Mouse (Mus musculus) CH12.LX (cell line): ENCODE results near the gene Ptgis. TPM values are rescaled to one million over a fixed set of nuclear protein-coding genes. Genes with fewer than 3 reads are reported as not detected.

Experiments
- DNase-seq: peaks from one replicate; pipeline ENCODE4 v3.0.0-alpha.2; 2013; ENCODE audit errors: extremely low read depth
- H3K27ac ChIP-seq: 2 replicates; pipeline ENCODE4 v1.5.1; 2012; ENCODE audit warnings: low read depth, mild to moderate bottlenecking, control low read depth, moderate library complexity; ENCODE audit not compliant: insufficient read depth
- H3K27me3 ChIP-seq: replicated peaks from 2 replicates; pipeline ENCODE3; 2012; ENCODE audit warnings: inconsistent platforms
- H3K36me3 ChIP-seq, 2 experiments: replicated peaks in 1 of 2; 2 replicates each; pipeline versions ENCODE3 to v1.6.1; 2012; ENCODE audit warnings: inconsistent platforms in 1 of 2, low read length in 1 of 2, mild to moderate bottlenecking in 1 of 2, mixed read lengths in 1 of 2, moderate library complexity in 1 of 2; ENCODE audit not compliant: control insufficient read depth in 1 of 2, insufficient read depth in 1 of 2
- H3K4me1 ChIP-seq, 2 experiments: 2 replicates each; pipeline ENCODE4 v1.6.1; 2012; ENCODE audit warnings: inconsistent platforms in 1 of 2, moderate library complexity in 1 of 2; ENCODE audit not compliant: insufficient read depth in 2 of 2, control insufficient read depth in 1 of 2
- H3K4me2 ChIP-seq: 2 replicates; pipeline ENCODE4 v1.6.1; 2012; ENCODE audit warnings: low read depth, mild to moderate bottlenecking, control low read depth; ENCODE audit not compliant: poor library complexity, insufficient read depth, severe bottlenecking
- H3K4me3 ChIP-seq, 3 experiments: fragments of 150-350 bp in 1 of 3; sonication (generic) in 1 of 3; replicated peaks in 1 of 3; 2 replicates each; pipeline versions ENCODE3 to v1.5.1; 2011 to 2012; ENCODE audit warnings: low read depth in 2 of 3, low read length in 2 of 3, mild to moderate bottlenecking in 2 of 3, moderate library complexity in 2 of 3, control low read depth in 1 of 3, improper control_type of control experiment in 1 of 3, inconsistent platforms in 1 of 3, mixed read lengths in 1 of 3; ENCODE audit not compliant: poor library complexity in 1 of 3
- H3K79me2 ChIP-seq: replicated peaks from 2 replicates; pipeline ENCODE4 v1.6.1; 2012; ENCODE audit warnings: mild to moderate bottlenecking, moderate library complexity; ENCODE audit not compliant: control insufficient read depth, poor library complexity, insufficient read depth, severe bottlenecking; ENCODE audit errors: extremely low read depth
- H3K9ac ChIP-seq: 2 replicates; pipeline ENCODE4 v1.6.1; 2012; ENCODE audit warnings: low read depth, mild to moderate bottlenecking, control low read depth, moderate library complexity; ENCODE audit not compliant: insufficient read depth
- H3K9me3 ChIP-seq: replicated peaks from 2 replicates; pipeline ENCODE3; 2012; ENCODE audit warnings: low read length, inconsistent platforms, mixed read lengths
- CHD2 ChIP-seq: IDR thresholded peaks from 2 replicates; pipeline ENCODE4 v1.6.1; 2011; ENCODE audit warnings: low read length, improper control_type of control experiment
- EP300 ChIP-seq: IDR thresholded peaks from 2 replicates; pipeline ENCODE4 v1.6.1; 2011; ENCODE audit warnings: low read length, improper control_type of control experiment
- GABPA ChIP-seq: IDR thresholded peaks from 2 replicates; pipeline ENCODE4 v1.6.1; 2012; ENCODE audit warnings: low read depth, low read length, improper control_type of control experiment, inconsistent platforms; ENCODE audit not compliant: insufficient replicate concordance
- HCFC1 ChIP-seq: IDR thresholded peaks from 2 replicates; pipeline ENCODE4 v1.6.1; 2012; ENCODE audit warnings: low read depth, mild to moderate bottlenecking, inconsistent platforms, low read length, improper control_type of control experiment
- IRF4 ChIP-seq: IDR thresholded peaks from 2 replicates; pipeline ENCODE4 v1.6.1; 2014; ENCODE audit warnings: low read depth, mild to moderate bottlenecking, inconsistent platforms, low read length, improper control_type of control experiment
- MAX ChIP-seq: IDR thresholded peaks from 2 replicates; pipeline ENCODE4 v1.6.1; 2011; ENCODE audit warnings: low read length, improper control_type of control experiment
- MXI1 ChIP-seq: IDR thresholded peaks from 2 replicates; pipeline ENCODE4 v1.6.1; 2011; ENCODE audit warnings: mild to moderate bottlenecking, low read depth, low read length, improper control_type of control experiment
- MYC ChIP-seq: IDR thresholded peaks from 2 replicates; pipeline ENCODE4 v1.6.1; 2011; ENCODE audit warnings: low read depth, mild to moderate bottlenecking, improper control_type of control experiment, low read length
- POLR2A ChIP-seq: IDR thresholded peaks from 2 replicates; pipeline ENCODE4 v1.6.1; 2011; ENCODE audit warnings: low read depth, mild to moderate bottlenecking, improper control_type of control experiment, low read length
- RAD21 ChIP-seq: IDR thresholded peaks from 2 replicates; pipeline ENCODE4 v1.6.1; 2011; ENCODE audit warnings: low read depth, mild to moderate bottlenecking, low read length, improper control_type of control experiment, moderate library complexity
- TBP ChIP-seq: conservative IDR thresholded peaks from 2 replicates; pipeline ENCODE4 v1.6.1; 2011; ENCODE audit warnings: low read depth, low read length, improper control_type of control experiment
- UBTF ChIP-seq: IDR thresholded peaks from 2 replicates; pipeline ENCODE4 v1.6.1; 2012; ENCODE audit warnings: low read depth, mild to moderate bottlenecking, inconsistent platforms, low read length, improper control_type of control experiment, moderate library complexity
- USF2 ChIP-seq: conservative IDR thresholded peaks from 2 replicates; pipeline ENCODE4 v1.6.1; 2011; ENCODE audit warnings: low read depth, low read length, improper control_type of control experiment
- ZMIZ1 ChIP-seq: IDR thresholded peaks from 2 replicates; pipeline ENCODE4 v1.6.1; 2012; ENCODE audit warnings: low read depth, mild to moderate bottlenecking, inconsistent platforms, low read length, improper control_type of control experiment
- dilution Hi-C: fragments of 300-500 bp; cut with MboI; formaldehyde crosslinking; loops from 2 replicates; pipeline ENCODE4 v1.14.3; 2020; ENCODE audit warnings: low sequenced_read_pairs; ENCODE audit not compliant: extremely low pct_unique_long_range_greater_than_20kb, extremely low pct_ligation_motif_present
- in situ Hi-C: fragments of 300-500 bp; cut with MboI; formaldehyde crosslinking; loops from 3 replicates; pipeline ENCODE4 v1.14.3; 2019; ENCODE audit warnings: low sequenced_read_pairs, low pct_ligation_motif_present, low pct_unique_long_range_greater_than_20kb, mixed read lengths
- polyA plus RNA-seq: library from polyadenylated mRNA; unstranded; fragments of >175 nt; gene quantifications from 2 replicates; pipeline ENCODE4 v1.2.1, GENCODE M21; 2012; ENCODE audit warnings: low read depth; ENCODE audit not compliant: insufficient read length
- total RNA-seq, 2 experiments: library from RNA; depleted of rRNA; stranded (reverse); fragments of 300-350 nt in 1 of 2; fragments of >200 nt in 1 of 2; gene quantifications; 2 replicates each; pipeline ENCODE4 v1.2.3; 2012 to 2014

Ptgis gene
- total and polyA plus RNA-seq, 3 experiments = 7.0 to 15.9 (median 13.4) TPM

- dilution Hi-C loops = no loop called here
- H3K27me3 ChIP-seq = peaks cover 4% of the 10 kb centered on the region
- in situ Hi-C loops = loop anchor here (5.0 kb wide), 1 partner anchor 56 kb away; no protein-coding TSS in a partner anchor
- no peak for TF ChIP-seq CHD2
- TF ChIP-seq UBTF = no peak
- no peak for TF ChIP-seq GABPA
- TF ChIP-seq ZMIZ1 = no peak
- TF ChIP-seq IRF4 = no peak
- TF ChIP-seq RAD21 = no peak; the same call in 1 of the 2 replicates
- peak; percentile 45; the same call in 1 of the 2 replicates for TF ChIP-seq POLR2A
- peak; percentile 45; the same call in 1 of the 2 replicates for TF ChIP-seq MXI1
- peak; percentile 52; the same call in 1 of the 2 replicates for TF ChIP-seq MAX
- peak; percentile 27; the same call in 1 of the 2 replicates for TF ChIP-seq TBP
- TF ChIP-seq MYC = 0 out of 2 replicates have a peak, but pooled peaks have one; percentile 50
- TF ChIP-seq HCFC1 = peak; percentile 71
- TF ChIP-seq USF2 = no peak
- TF ChIP-seq, all 38 proteins: peak for 6
- no peaks in the 10 kb centered on the region for H3K9me3 ChIP-seq
- H3K4me1 ChIP-seq = peaks cover 8 to 25% of the 10 kb centered on the region in 2 experiments; a peak in 3 of 4 replicates
- H3K27ac ChIP-seq = peak overlapping the region; percentile 5; the same call in 1 of the 2 replicates
- no peak overlapping the region for H3K9ac ChIP-seq
- H3K4me2 ChIP-seq = peak overlapping the region; percentile 48; the same call in 1 of the 2 replicates
- no peaks in the 10 kb centered on the region for H3K79me2 ChIP-seq
- peak; percentile 69 for DNase-seq
- H3K4me3 ChIP-seq = peak overlapping the region; percentile 57 to 66 (median 64)
- H3K36me3 ChIP-seq = peaks cover 9 to 40% of the 10 kb centered on the region in 2 experiments
These were observed 19.1 kb downstream of the Ptgis start for GRCm38 (mm10) chr2:167221159-167221845.

- H3K27ac ChIP-seq = peak overlapping the region; percentile 5; the same call in 1 of the 2 replicates
- H3K4me3 ChIP-seq = peak overlapping the region; percentile 57 to 66 (median 64)
- H3K27me3 ChIP-seq = peaks cover 3% of the 10 kb centered on the region
- no peak overlapping the region for H3K9ac ChIP-seq
- dilution Hi-C loops (no loop called here), in situ Hi-C loops (loop anchor here (5.0 kb wide), 1 partner anchor 57 kb away; no protein-coding TSS in a partner anchor)
- H3K79me2 ChIP-seq = no peaks in the 10 kb centered on the region
- H3K4me1 ChIP-seq = peaks cover 8 to 25% of the 10 kb centered on the region in 2 experiments; a peak in 3 of 4 replicates
- TF ChIP-seq TBP = peak; percentile 41
- TF ChIP-seq EP300 = no peak
- H3K9me3 ChIP-seq = no peaks in the 10 kb centered on the region
- no peak overlapping the region for H3K4me2 ChIP-seq
- peaks cover 9 to 46% of the 10 kb centered on the region in 2 experiments for H3K36me3 ChIP-seq
- peak; percentile 74 for DNase-seq
These were observed 19.7 kb downstream of the Ptgis start for GRCm38 (mm10) chr2:167220736-167221135.
